Mouse (Mus musculus) MEL (cell line): ENCODE data around the gene Tmem179b. TPM values are rescaled to one million over a fixed set of nuclear protein-coding genes. Genes with fewer than 3 reads are reported as not detected.
A peak's percentile ranks its signal among the peaks of the same experiment; 100 is the strongest.

Source experiments
- DNase-seq: peaks from one replicate; pipeline ENCODE4 v3.0.0; 2011; ENCODE audit warnings: low read depth, low spot score
- H3K27ac ChIP-seq: 2 replicates; pipeline ENCODE4 v1.5.1; 2012; ENCODE audit warnings: low read depth, mild to moderate bottlenecking, control low read depth, low read length, moderate library complexity; ENCODE audit not compliant: control insufficient read depth
- H3K27me3 ChIP-seq, 2 experiments: fragments of 150-350 bp in 1 of 2; sonication (generic) in 1 of 2; 2 replicates each; pipeline ENCODE4 v1.6.1; 2012; ENCODE audit warnings: low read length in 2 of 2, mild to moderate bottlenecking in 2 of 2, improper control_type of control experiment in 1 of 2, moderate library complexity in 1 of 2; ENCODE audit not compliant: insufficient read depth in 2 of 2, control insufficient read depth in 1 of 2
- H3K36me3 ChIP-seq, 2 experiments: 2 replicates each; pipeline ENCODE4 v1.6.1; 2012 to 2014; ENCODE audit warnings: low read length in 2 of 2, improper control_type of control experiment in 1 of 2, inconsistent platforms in 1 of 2, mild to moderate bottlenecking in 1 of 2; ENCODE audit not compliant: insufficient read depth in 2 of 2, control insufficient read depth in 1 of 2
- H3K4me1 ChIP-seq, 2 experiments: fragments of 150-350 bp in 1 of 2; sonication (generic) in 1 of 2; 2 replicates each; pipeline ENCODE4 v1.6.1; 2012; ENCODE audit warnings: low read length in 2 of 2, improper control_type of control experiment in 1 of 2, mild to moderate bottlenecking in 1 of 2; ENCODE audit not compliant: insufficient read depth in 2 of 2, control insufficient read depth in 1 of 2
- H3K4me3 ChIP-seq, 2 experiments: fragments of 150-350 bp in 1 of 2; sonication (generic) in 1 of 2; 2 replicates each; pipeline ENCODE4 v1.5.1; 2012; ENCODE audit warnings: low read depth in 2 of 2, low read length in 2 of 2, mild to moderate bottlenecking in 2 of 2, moderate library complexity in 2 of 2, control low read depth in 1 of 2, improper control_type of control experiment in 1 of 2; ENCODE audit not compliant: control insufficient read depth in 1 of 2, insufficient read depth in 1 of 2
- H3K79me2 ChIP-seq: 2 replicates; pipeline ENCODE4 v1.6.1; 2012; ENCODE audit warnings: mild to moderate bottlenecking, low read length, moderate library complexity; ENCODE audit not compliant: control insufficient read depth, poor library complexity, insufficient read depth
- H3K9ac ChIP-seq: 2 replicates; pipeline ENCODE4 v1.6.1; 2012; ENCODE audit warnings: low read depth, mild to moderate bottlenecking, control low read depth, low read length, moderate library complexity; ENCODE audit not compliant: control insufficient read depth, poor library complexity, severe bottlenecking
- H3K9me3 ChIP-seq: fragments of 150-350 bp; sonication (generic); replicated peaks from 2 replicates; pipeline ENCODE4 v1.6.1; 2012; ENCODE audit warnings: mild to moderate bottlenecking, low read length, improper control_type of control experiment, moderate library complexity; ENCODE audit not compliant: insufficient read depth
- BHLHE40 ChIP-seq: IDR thresholded peaks from 2 replicates; pipeline ENCODE4 v1.6.1; 2012; ENCODE audit warnings: low read depth, mild to moderate bottlenecking, inconsistent platforms, low read length, improper control_type of control experiment, borderline replicate concordance
- ELF1 ChIP-seq: IDR thresholded peaks from 2 replicates; pipeline ENCODE4 v1.6.1; 2014; ENCODE audit warnings: low read depth, mild to moderate bottlenecking, inconsistent platforms, low read length, improper control_type of control experiment, moderate library complexity
- EP300 ChIP-seq, 2 experiments: IDR thresholded peaks; 2 replicates each; pipeline ENCODE4 v1.6.1; 2011; ENCODE audit warnings: improper control_type of control experiment in 2 of 2, low read length in 2 of 2, low read depth in 1 of 2, mild to moderate bottlenecking in 1 of 2
- GATA1 ChIP-seq: IDR thresholded peaks from 2 replicates; pipeline ENCODE4 v1.6.1; 2011; ENCODE audit warnings: low read depth, low read length, improper control_type of control experiment
- HCFC1 ChIP-seq: IDR thresholded peaks from 2 replicates; pipeline ENCODE4 v1.6.1; 2012; ENCODE audit warnings: low read depth, mild to moderate bottlenecking, inconsistent platforms, low read length, improper control_type of control experiment, moderate library complexity
- JUND ChIP-seq: IDR thresholded peaks from 2 replicates; pipeline ENCODE4 v1.6.1; 2011; ENCODE audit warnings: low read depth, mild to moderate bottlenecking, improper control_type of control experiment, low read length
- KAT2A ChIP-seq: conservative IDR thresholded peaks from 2 replicates; pipeline ENCODE4 v1.6.1; 2012; ENCODE audit warnings: low read depth, low read length, improper control_type of control experiment, inconsistent platforms
- MAX ChIP-seq: IDR thresholded peaks from 2 replicates; pipeline ENCODE4 v1.6.1; 2011; ENCODE audit warnings: low read length, improper control_type of control experiment
- MAZ ChIP-seq: IDR thresholded peaks from 2 replicates; pipeline ENCODE4 v1.6.1; 2012; ENCODE audit warnings: low read depth, mild to moderate bottlenecking, inconsistent platforms, low read length, improper control_type of control experiment
- MEF2A ChIP-seq: IDR thresholded peaks from 2 replicates; pipeline ENCODE4 v1.6.1; 2014; ENCODE audit warnings: low read depth, mild to moderate bottlenecking, inconsistent platforms, low read length, improper control_type of control experiment; ENCODE audit not compliant: poor library complexity, insufficient replicate concordance, severe bottlenecking; ENCODE audit errors: extremely low read depth
- MXI1 ChIP-seq: IDR thresholded peaks from 2 replicates; pipeline ENCODE4 v1.6.1; 2011; ENCODE audit warnings: mild to moderate bottlenecking, low read depth, low read length, improper control_type of control experiment
- MYC ChIP-seq: IDR thresholded peaks from 2 replicates; pipeline ENCODE4 v1.6.1; 2011; ENCODE audit warnings: low read depth, mild to moderate bottlenecking, low read length, improper control_type of control experiment, moderate library complexity
- NELFE ChIP-seq: IDR thresholded peaks from 2 replicates; pipeline ENCODE4 v1.6.1; 2011; ENCODE audit warnings: low read depth, low read length, improper control_type of control experiment
- NRF1 ChIP-seq: IDR thresholded peaks from 2 replicates; pipeline ENCODE4 v1.6.1; 2014; ENCODE audit warnings: low read depth, mild to moderate bottlenecking, inconsistent platforms, low read length, improper control_type of control experiment, moderate library complexity; ENCODE audit not compliant: poor library complexity, insufficient read depth, severe bottlenecking
- POLR2A ChIP-seq, 2 experiments: IDR thresholded peaks; 2 replicates each; pipeline ENCODE4 v1.6.1; 2011 to 2012; ENCODE audit warnings: low read length in 2 of 2, mild to moderate bottlenecking in 2 of 2, control low read depth in 1 of 2, improper control_type of control experiment in 1 of 2, low read depth in 1 of 2, moderate library complexity in 1 of 2; ENCODE audit not compliant: control insufficient read depth in 1 of 2, insufficient read depth in 1 of 2, poor library complexity in 1 of 2
- POLR2AphosphoS2 ChIP-seq: IDR thresholded peaks from 2 replicates; pipeline ENCODE4 v1.6.1; 2011; ENCODE audit warnings: low read length, improper control_type of control experiment
- RCOR1 ChIP-seq: IDR thresholded peaks from 2 replicates; pipeline ENCODE4 v1.6.1; 2012; ENCODE audit warnings: low read depth, mild to moderate bottlenecking, inconsistent platforms, low read length, improper control_type of control experiment
- SIN3A ChIP-seq: IDR thresholded peaks from 2 replicates; pipeline ENCODE4 v1.6.1; 2012; ENCODE audit warnings: low read length, improper control_type of control experiment, inconsistent platforms
- SMC3 ChIP-seq: IDR thresholded peaks from 2 replicates; pipeline ENCODE4 v1.6.1; 2011; ENCODE audit warnings: low read depth, low read length, improper control_type of control experiment
- TBP ChIP-seq: IDR thresholded peaks from 2 replicates; pipeline ENCODE4 v1.8.0; 2011; ENCODE audit warnings: low read depth, low read length, improper control_type of control experiment
- TCF12 ChIP-seq: IDR thresholded peaks from 2 replicates; pipeline ENCODE4 v1.6.1; 2014; ENCODE audit warnings: low read depth, mild to moderate bottlenecking, inconsistent platforms, low read length, improper control_type of control experiment, moderate library complexity
- UBTF ChIP-seq: IDR thresholded peaks from 2 replicates; pipeline ENCODE4 v1.6.1; 2012; ENCODE audit warnings: low read depth, mild to moderate bottlenecking, inconsistent platforms, low read length, improper control_type of control experiment, moderate library complexity, borderline replicate concordance; ENCODE audit not compliant: insufficient read depth
- USF1 ChIP-seq: IDR thresholded peaks from 2 replicates; pipeline ENCODE4 v1.6.1; 2014; ENCODE audit warnings: low read depth, mild to moderate bottlenecking, inconsistent platforms, low read length, improper control_type of control experiment, moderate library complexity
- USF2 ChIP-seq, 2 experiments: IDR thresholded peaks; 2 replicates each; pipeline ENCODE4 v1.6.1; 2011 to 2012; ENCODE audit warnings: improper control_type of control experiment in 2 of 2, low read length in 2 of 2, borderline replicate concordance in 1 of 2, inconsistent platforms in 1 of 2, low read depth in 1 of 2, mild to moderate bottlenecking in 1 of 2; ENCODE audit not compliant: insufficient read depth in 1 of 2
- ZC3H11A ChIP-seq: IDR thresholded peaks from 2 replicates; pipeline ENCODE4 v1.6.1; 2012; ENCODE audit warnings: low read depth, mild to moderate bottlenecking, inconsistent platforms, low read length, improper control_type of control experiment
- ZMIZ1 ChIP-seq: IDR thresholded peaks from 2 replicates; pipeline ENCODE4 v1.6.1; 2012; ENCODE audit warnings: low read depth, mild to moderate bottlenecking, inconsistent platforms, low read length, improper control_type of control experiment, moderate library complexity
- ZNF384 ChIP-seq: IDR thresholded peaks from 2 replicates; pipeline ENCODE4 v1.6.1; 2012; ENCODE audit warnings: low read depth, mild to moderate bottlenecking, inconsistent platforms, low read length, improper control_type of control experiment
- polyA plus RNA-seq, 2 experiments: library from polyadenylated mRNA; stranded (reverse) in 1 of 2; unstranded in 1 of 2; fragments of >175 nt in 1 of 2; fragments of >200 nt in 1 of 2; gene quantifications; 2 replicates each; pipeline versions ENCODE4 v1.2.1 to v1.2.4; 2012; ENCODE audit warnings: low replicate concordance in 2 of 2, low read depth in 1 of 2; ENCODE audit not compliant: insufficient read length in 2 of 2, insufficient read depth in 1 of 2, missing spikeins in 1 of 2
- total RNA-seq: library from RNA; depleted of rRNA; stranded (reverse); fragments of 300-350 nt; gene quantifications from 2 replicates; pipeline ENCODE4 v1.2.3, GENCODE M21; 2012

The Tmem179b gene
- total and polyA plus RNA-seq, 3 experiments = 60.0 to 101 TPM; not detected in 1

- no peaks in the 10 kb centered on the region for H3K27me3 ChIP-seq
- H3K4me1 ChIP-seq = peaks cover 3 to 7% of the 10 kb centered on the region in 2 experiments; a peak in 1 of 4 replicates
- H3K9ac ChIP-seq = peak within 1 kb of the TSS; percentile 72
- H3K79me2 ChIP-seq = no peaks in the 10 kb centered on the region; the same call in 1 of the 2 replicates
- H3K9me3 ChIP-seq = no peaks in the 10 kb centered on the region
- H3K27ac ChIP-seq = peak within 1 kb of the TSS; percentile 31
- TF ChIP-seq TCF12 (peak; percentile 38; the same call in 1 of the 2 replicates), TBP (peak; percentile 98), SIN3A (peak; percentile 94), MEF2A (no peak), MYC (peak; percentile 75), JUND (no peak), RCOR1 (no peak), ELF1 (0 out of 2 replicates have a peak, but pooled peaks have one; percentile 16), NRF1 (no peak), SMC3 (no peak), KAT2A (no peak; the same call in 1 of the 2 replicates), POLR2A (IDR thresholded peaks at IDR 0.05; ENCODE audit: control insufficient read depth in 1 of 2, insufficient read depth in 1 of 2, low read depth in 1 of 2, low read length in 2 of 2, poor library complexity in 1 of 2) (peak; percentile 65 to 80; a peak in 3 of 4 replicates), USF2 (IDR thresholded peaks at IDR 0.05; ENCODE audit: borderline replicate concordance in 1 of 2, insufficient read depth in 1 of 2, low read depth in 1 of 2, low read length in 2 of 2) (peak; percentile 79 to 93), MAZ (0 out of 2 replicates have a peak, but pooled peaks have one; percentile 50), ZMIZ1 (peak; percentile 82), MAX (peak; percentile 91), USF1 (peak; percentile 95), UBTF (no peak), EP300 (IDR thresholded peaks at IDR 0.05; ENCODE audit: low read depth in 1 of 2, low read length in 2 of 2) (no peak; a peak in 1 of 4 replicates), ZNF384 (0 out of 2 replicates have a peak, but pooled peaks have one; percentile 27), POLR2AphosphoS2 (peak; percentile 53; the same call in 1 of the 2 replicates), ZC3H11A (no peak), NELFE (peak; percentile 67), BHLHE40 (peak; percentile 97), MXI1 (peak; percentile 93), HCFC1 (peak; percentile 81), GATA1 (no peak)
- TF ChIP-seq, all 39 proteins: peak for 17
- Histone ChIP-seq H3K4me3 (peak within 1 kb of the TSS; percentile 72 to 73), H3K36me3 (peaks cover 0 to 4% of the 10 kb centered on the region in 2 experiments; a peak in 1 of 4 replicates)
- peak; percentile 98 for DNase-seq
These were observed 11.9 kb upstream of the Tmem179b start, which contains the start of gene Taf6l for GRCm38 (mm10) chr19:8786008-8786781. Gene Taf6l, minus strand, starts transcription at chr19:8786417.
